ENCODE assay signal across 18 mouse cellular contexts in the genomic region with DNA sequence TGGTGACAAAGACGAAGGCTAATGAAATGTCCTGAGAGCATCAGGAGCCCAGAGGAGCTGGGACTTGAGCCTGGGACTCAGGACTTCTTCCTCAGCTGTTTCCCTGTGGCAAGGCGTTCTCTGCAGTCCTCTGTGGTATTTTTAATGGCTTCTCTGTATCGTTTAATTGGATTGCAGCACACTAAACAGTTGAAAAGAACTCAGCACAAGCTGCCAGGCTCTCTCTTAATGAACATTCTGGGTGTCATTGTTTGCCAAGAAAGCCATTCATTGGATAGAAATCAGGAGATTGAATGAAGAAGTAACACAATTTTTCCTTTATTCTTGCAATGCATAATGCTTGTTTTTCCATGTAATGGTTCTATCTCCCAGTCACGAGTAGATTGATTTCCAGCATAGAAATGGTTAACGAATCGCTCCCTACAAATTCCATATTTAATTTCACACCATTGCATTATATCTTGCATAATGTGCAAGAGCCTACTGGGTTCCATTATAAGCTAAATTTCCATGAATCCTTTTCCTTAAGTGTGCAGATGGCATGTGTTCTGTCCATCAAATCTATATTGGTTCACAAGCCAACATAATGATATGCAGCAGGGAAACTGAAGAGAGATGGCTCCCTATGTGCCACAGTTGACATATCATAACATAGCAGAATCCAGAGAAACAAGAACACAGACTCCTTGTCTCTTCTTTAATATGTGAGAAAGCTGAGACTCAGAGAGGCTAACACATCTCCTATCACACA.
A peak's percentile ranks its signal among the peaks of the same experiment; 100 is the strongest.
DNase-seq lines count a peak whose midpoint lies in the region; ATAC-seq and TF ChIP-seq lines count a peak whose summit lies in the region.
"Had no signal": no experiment of that assay in that cellular context is flagged by ENCODE, and none has a peak within 500 bp of the region (broad histone marks: within the 10 kb centered on the region; RNA-seq: fewer than 3 reads in every experiment).

No protein-coding gene starts in this region.

- no peak overlapping the region for H3K4me2 ChIP-seq in forebrain, embryonic 12.5 days
- H3K4me2 ChIP-seq in hindbrain, embryonic 13.5 days: no peak overlapping the region
- H3K4me2 ChIP-seq in midbrain, postnatal 0 days (ENCODE audit: low read depth, low read length, poor library complexity, severe bottlenecking): no peak overlapping the region
- H3K4me2 ChIP-seq: embryonic facial prominence, embryonic 12.5 days; limb, embryonic 13.5 days; liver, embryonic 15.5 days had no signal

- no peak overlapping the region for H3K4me3 ChIP-seq in left cerebral cortex, adult 2 months
- H3K4me3 ChIP-seq in forebrain, embryonic 12.5 days (replicated peaks): no peak overlapping the region
- no peak overlapping the region for H3K4me3 ChIP-seq in hindbrain, embryonic 13.5 days
- H3K4me3 ChIP-seq in midbrain, postnatal 0 days (ENCODE audit: low read depth, low read length): no peak overlapping the region
- no peak overlapping the region for H3K4me3 ChIP-seq in cerebellum, adult 2 months (replicated peaks; ENCODE audit: insufficient read depth, low read depth, low read length)
- H3K4me3 ChIP-seq: embryonic facial prominence, embryonic 12.5 days; limb, embryonic 13.5 days; liver, embryonic 15.5 days had no signal

- H3K9me3 ChIP-seq in forebrain, embryonic 12.5 days: no peaks in the 10 kb centered on the region
- H3K9me3 ChIP-seq in hindbrain, embryonic 13.5 days: no peaks in the 10 kb centered on the region
- no peaks in the 10 kb centered on the region for H3K9me3 ChIP-seq in midbrain, postnatal 0 days (ENCODE audit: low read length)
- H3K9me3 ChIP-seq: embryonic facial prominence, embryonic 12.5 days; G1E; limb, embryonic 13.5 days; liver, embryonic 15.5 days had no signal

- TF ChIP-seq CTCF in left cerebral cortex, adult 2 months (IDR thresholded peaks at IDR 0.05): no peak
- no peak for TF ChIP-seq CTCF in midbrain, postnatal 0 days (IDR thresholded peaks at IDR 0.05)
- no peak for TF ChIP-seq CTCF in cerebellum, adult 2 months (IDR thresholded peaks at IDR 0.05; ENCODE audit: borderline replicate concordance, insufficient read depth, low read depth, low read length)

- no peak for DNase-seq in left cerebral cortex, adult 2 months (ENCODE audit: extremely low spot score in 1 of 2, low spot score in 2 of 2)
- no peak for DNase-seq in left cerebral cortex, adult 9 months (ENCODE audit: low spot score in 2 of 2)
- DNase-seq in midbrain, postnatal 0 days (ENCODE audit: low spot score): peak; percentile 33
- no peak for DNase-seq in cerebellum, adult 2 months
- no peak for DNase-seq in thymus, postnatal 0 days (ENCODE audit: low spot score)
- DNase-seq: adrenal gland, adult 8-10 months; cerebellum, postnatal 36 days; gastrocnemius, postnatal 10 days; heart, postnatal 10 days; lung, postnatal 10 days had no signal

- no peak overlapping the region for H3K9ac ChIP-seq in forebrain, embryonic 12.5 days
- H3K9ac ChIP-seq in hindbrain, embryonic 13.5 days: no peak overlapping the region
- no peak overlapping the region for H3K9ac ChIP-seq in midbrain, postnatal 0 days (replicated peaks; ENCODE audit: low read length, poor library complexity, severe bottlenecking)
- H3K9ac ChIP-seq: embryonic facial prominence, embryonic 12.5 days; limb, embryonic 13.5 days; liver, embryonic 15.5 days had no signal

- H3K36me3 ChIP-seq in forebrain, embryonic 12.5 days (replicated peaks): no peaks in the 10 kb centered on the region
- H3K36me3 ChIP-seq in hindbrain, embryonic 13.5 days: no peaks in the 10 kb centered on the region
- H3K36me3 ChIP-seq in midbrain, postnatal 0 days (ENCODE audit: insufficient read depth, low read length): no peaks in the 10 kb centered on the region
- H3K36me3 ChIP-seq: embryonic facial prominence, embryonic 12.5 days; G1E; limb, embryonic 13.5 days; liver, embryonic 15.5 days had no signal

- no peak for TF ChIP-seq POLR2A in cerebellum, adult 2 months (IDR thresholded peaks at IDR 0.05; ENCODE audit: borderline replicate concordance, insufficient read depth, low read length)

- intact Hi-C loops in left cerebral cortex, adult 2 months (cut with DNase I): loop anchor here (5.0 kb wide), 1 partner anchor 98 kb away; no protein-coding TSS in a partner anchor

- WGBS in forebrain, embryonic 12.5 days: 39% methylated on average over 6 of the region's 6 CpGs
- 66% methylated on average over 6 of the region's 6 CpGs for WGBS in hindbrain, embryonic 13.5 days
- WGBS in midbrain, postnatal 0 days: 66% methylated on average over 6 of the region's 6 CpGs
- WGBS in cerebellum, adult 2 months: 35% methylated on average over 6 of the region's 6 CpGs

- peaks cover 9% of the 10 kb centered on the region for H3K4me1 ChIP-seq in forebrain, embryonic 12.5 days
- no peaks in the 10 kb centered on the region for H3K4me1 ChIP-seq in hindbrain, embryonic 13.5 days (replicated peaks)
- H3K4me1 ChIP-seq in midbrain, postnatal 0 days (ENCODE audit: insufficient read depth, low read length): no peaks in the 10 kb centered on the region
- H3K4me1 ChIP-seq in cerebellum, adult 2 months (ENCODE audit: control insufficient read depth, insufficient read depth, low read length): no peaks in the 10 kb centered on the region
- H3K4me1 ChIP-seq: embryonic facial prominence, embryonic 12.5 days; limb, embryonic 13.5 days; liver, embryonic 15.5 days had no signal

- H3K27me3 ChIP-seq in forebrain, embryonic 12.5 days: no peaks in the 10 kb centered on the region
- no peaks in the 10 kb centered on the region for H3K27me3 ChIP-seq in hindbrain, embryonic 13.5 days
- no peaks in the 10 kb centered on the region for H3K27me3 ChIP-seq in midbrain, postnatal 0 days (ENCODE audit: insufficient read depth, low read length)
- H3K27me3 ChIP-seq in cerebellum, adult 2 months (ENCODE audit: control insufficient read depth, insufficient read depth, low read length): no peaks in the 10 kb centered on the region
- H3K27me3 ChIP-seq: embryonic facial prominence, embryonic 12.5 days; limb, embryonic 13.5 days; liver, embryonic 15.5 days had no signal

- H3K27ac ChIP-seq in left cerebral cortex, adult 2 months: peak overlapping the region; percentile 54
- H3K27ac ChIP-seq in forebrain, embryonic 12.5 days: peak overlapping the region; percentile 76
- peak overlapping the region; percentile 36 for H3K27ac ChIP-seq in hindbrain, embryonic 13.5 days
- H3K27ac ChIP-seq in midbrain, postnatal 0 days (ENCODE audit: low read depth, low read length): peak overlapping the region; percentile 51
- H3K27ac ChIP-seq in cerebellum, adult 2 months (ENCODE audit: insufficient read depth, low read length): no peak overlapping the region
- H3K27ac ChIP-seq: embryonic facial prominence, embryonic 12.5 days; kidney, postnatal 0 days; limb, embryonic 13.5 days; liver, embryonic 15.5 days had no signal

- ATAC-seq in forebrain, embryonic 12.5 days (ENCODE audit: low FRiP score): peak; percentile 71; the same call in 1 of the 2 replicates
- no peak for ATAC-seq in hindbrain, embryonic 13.5 days (ENCODE audit: low FRiP score)
- ATAC-seq in midbrain, postnatal 0 days (ENCODE audit: low FRiP score): no peak
- ATAC-seq: intestine, postnatal 0 days had no signal
